Mouse (Mus musculus): ENCODE results near the gene Pxmp4. TPM values are rescaled to one million over a fixed set of nuclear protein-coding genes. Genes with fewer than 3 reads are reported as not detected.

Gene Pxmp4
- polyA plus RNA-seq, 1 experiment from 2014 or later, result 14.5 TPM

DNA sequence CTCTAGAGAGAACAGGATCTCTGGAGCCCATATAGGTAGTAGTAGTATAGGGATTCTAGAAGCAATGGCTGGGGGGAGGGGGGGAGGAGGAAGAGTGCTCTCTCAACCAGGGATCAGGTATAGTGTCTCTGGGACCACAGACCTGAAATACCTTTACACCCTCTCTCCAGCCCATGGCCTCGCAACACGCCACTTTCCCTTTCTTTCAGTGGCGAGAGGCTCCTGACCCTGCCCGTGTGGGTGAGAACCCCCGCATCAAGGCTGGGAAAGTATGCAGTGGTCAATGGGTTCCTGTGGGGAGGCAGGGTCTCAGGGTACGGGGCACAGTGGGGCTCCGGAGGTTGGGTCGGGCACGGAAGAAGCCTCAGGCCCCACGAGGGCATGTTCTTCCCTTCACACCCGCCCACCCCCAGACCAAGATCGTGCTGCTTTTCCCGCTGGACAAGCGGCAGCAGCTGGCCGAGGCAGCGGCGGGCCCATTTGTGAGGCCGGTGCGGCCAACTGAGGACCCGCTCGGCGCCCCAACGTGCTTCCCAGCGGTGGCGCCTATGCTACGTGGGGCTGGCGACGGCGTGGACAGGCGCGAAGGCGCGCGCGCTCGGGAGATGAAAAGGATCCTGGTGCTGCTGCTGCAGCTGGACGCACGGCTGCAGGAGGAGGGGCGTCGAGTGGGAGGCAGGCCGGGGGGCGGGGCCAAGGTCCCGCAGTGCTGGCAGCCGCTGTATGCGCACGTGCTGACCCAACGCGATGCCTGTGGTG lies 54.2 kb downstream of the Pxmp4 start:
- Histone ChIP-seq H3K27me3 (ENCODE audit: low read depth, poor library complexity, severe bottlenecking) (peaks cover 56% of the 10 kb centered on the region), H3K4me3 (peak overlapping the region; percentile 58)

DNA sequence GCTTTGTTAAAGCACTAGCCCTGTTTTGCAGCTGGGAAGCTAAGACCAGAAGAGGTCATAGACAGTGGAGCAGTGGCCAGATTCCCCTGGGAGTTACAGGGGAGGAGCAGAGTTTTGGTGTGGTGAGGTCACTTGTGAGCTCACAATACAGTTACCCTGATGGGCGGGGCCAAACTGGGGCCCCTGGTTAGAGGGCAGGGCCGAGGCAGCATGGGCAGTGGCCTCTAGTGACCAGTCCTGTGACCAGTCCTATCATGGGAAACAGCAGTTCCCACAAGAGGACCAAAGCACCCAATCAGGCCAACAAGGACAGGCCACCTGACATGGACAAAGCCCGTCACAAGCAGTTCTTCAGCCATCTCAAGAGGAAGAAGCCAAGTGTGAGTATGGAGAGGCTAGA lies 54.8 kb downstream of the Pxmp4 start:
- 44% methylated on average over 3 of the region's 3 CpGs for WGBS
- Histone ChIP-seq H3K36me3 (no peaks in the 10 kb centered on the region), H3K27me3 (ENCODE audit: low read depth, poor library complexity, severe bottlenecking) (peaks cover 52% of the 10 kb centered on the region), H3K4me3 (no peak overlapping the region), H3K4me1 (peaks cover 31% of the 10 kb centered on the region), H3K9me3 (replicated peaks) (no peaks in the 10 kb centered on the region), H3K27ac (peak overlapping the region; percentile 85; the same call in 1 of the 2 replicates)
- DNase-seq (ENCODE audit: low spot score), result no peak

More for the DNA sequence above, 54.2 kb downstream of the Pxmp4 start:
- Histone ChIP-seq H3K4me1 (peaks cover 31% of the 10 kb centered on the region), H3K36me3 (no peaks in the 10 kb centered on the region), H3K9me3 (replicated peaks) (no peaks in the 10 kb centered on the region), H3K27ac (peak overlapping the region; percentile 85)
- DNase-seq (ENCODE audit: low spot score), result peak; percentile 89
- 4% methylated on average over 48 of the region's 48 CpGs for WGBS

DNA sequence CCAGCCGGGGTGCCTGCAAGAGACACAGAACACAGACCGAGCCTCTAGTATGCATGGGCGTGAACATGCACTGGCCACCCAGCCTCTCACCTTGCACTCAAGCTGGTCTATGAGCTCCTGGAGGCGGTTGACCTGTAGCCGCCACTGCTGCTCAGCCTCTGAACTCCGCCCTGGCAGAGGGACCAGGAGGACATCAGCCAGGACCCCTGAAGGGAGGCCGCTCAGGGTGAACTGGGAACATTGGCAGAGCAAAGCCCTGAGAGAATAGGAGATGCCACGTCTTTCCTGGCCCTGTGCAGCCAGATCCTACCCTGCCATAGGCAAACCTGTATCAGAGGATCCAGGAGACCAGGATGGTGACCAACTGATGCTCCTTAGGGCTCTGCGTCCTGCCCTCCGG lies 56.8 kb downstream of the Pxmp4 start, which contains the start of gene 1700003F12Rik:
TSS of gene 1700003F12Rik (plus strand) at position 375 of the 400 bp plus-strand sequence.
- H3K36me3 ChIP-seq, result no peaks in the 10 kb centered on the region
- no peak within 1 kb of the TSS for H3K27ac ChIP-seq
- H3K4me3 ChIP-seq, result no peak within 1 kb of the TSS
- peaks cover 34% of the 10 kb centered on the region for H3K27me3 ChIP-seq (ENCODE audit: low read depth, poor library complexity, severe bottlenecking)
- no peaks in the 10 kb centered on the region for H3K9me3 ChIP-seq (replicated peaks)
- no peak for DNase-seq (ENCODE audit: low spot score)
- 90% methylated on average over 10 of the region's 10 CpGs for WGBS
- H3K4me1 ChIP-seq, result peaks cover 19% of the 10 kb centered on the region

DNA sequence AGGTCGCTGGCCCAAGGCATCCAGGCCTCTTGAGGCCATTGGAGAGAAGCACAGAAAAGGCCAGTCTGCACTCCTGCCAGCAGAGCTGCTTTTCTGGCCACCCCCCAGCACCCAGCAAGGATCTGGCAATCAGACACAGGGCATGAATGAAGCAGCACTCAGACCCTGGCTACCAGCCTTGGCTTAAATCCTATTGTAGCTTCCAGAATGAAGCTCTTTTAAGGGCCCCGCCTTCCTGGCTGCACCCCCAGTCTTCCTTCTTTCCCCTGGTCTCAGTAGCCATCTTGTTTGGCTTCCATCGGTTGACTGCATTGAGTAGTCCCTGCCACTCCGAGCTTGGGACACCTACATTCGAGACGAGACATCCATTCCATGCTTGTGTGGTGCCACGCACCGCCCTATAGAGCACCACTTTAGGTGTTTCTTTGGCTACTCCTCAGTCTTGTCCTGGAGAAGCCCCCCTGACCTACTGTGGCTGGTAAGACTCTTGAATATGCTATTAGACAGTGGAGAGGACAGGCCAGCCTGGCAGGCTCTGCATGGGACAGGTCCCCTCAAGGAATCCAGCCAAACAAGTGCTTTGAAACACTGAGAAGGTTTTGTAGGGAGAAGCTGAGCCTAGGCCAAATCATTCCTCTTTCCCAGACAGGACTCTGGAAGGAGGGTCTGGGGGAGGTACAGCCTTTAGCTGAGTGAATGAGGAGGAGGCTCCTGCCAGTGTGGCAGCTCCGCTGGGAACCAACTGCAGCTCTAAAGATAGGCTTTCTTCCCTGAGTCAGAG lies 59.8 kb downstream of the Pxmp4 start:
- 92% methylated on average over 9 of the region's 9 CpGs for WGBS
- Histone ChIP-seq H3K27ac (no peak overlapping the region), H3K4me1 (peaks cover 4% of the 10 kb centered on the region), H3K4me3 (no peak overlapping the region), H3K9me3 (replicated peaks) (no peaks in the 10 kb centered on the region), H3K27me3 (ENCODE audit: low read depth, poor library complexity, severe bottlenecking) (0 out of 2 replicates have a peak, but pooled peaks cover 5% of the 10 kb centered on the region), H3K36me3 (peaks cover 18% of the 10 kb centered on the region)
- DNase-seq (ENCODE audit: low spot score), result no peak

DNA sequence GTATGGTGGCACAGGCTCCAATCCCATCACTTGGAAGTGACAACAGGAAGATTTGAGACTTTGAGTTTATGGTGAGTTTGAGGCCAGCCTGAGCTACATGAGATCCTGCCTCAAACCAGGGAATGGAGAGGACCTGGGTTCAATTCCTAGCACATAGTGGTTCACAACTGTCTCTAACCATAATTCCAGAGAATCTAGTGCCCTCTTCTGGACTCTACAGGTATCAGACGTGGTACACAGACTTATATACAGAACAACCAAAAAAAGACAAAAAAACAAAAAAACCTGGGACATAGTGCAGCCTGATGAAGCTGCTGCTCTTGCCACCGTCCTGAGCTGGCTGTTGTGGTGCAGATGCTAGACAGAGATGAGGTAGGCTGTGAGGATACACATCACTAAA lies 61.9 kb downstream of the Pxmp4 start:
- Histone ChIP-seq H3K4me3 (no peak overlapping the region), H3K4me1 (no peaks in the 10 kb centered on the region), H3K36me3 (peaks cover 36% of the 10 kb centered on the region), H3K27ac (no peak overlapping the region), H3K9me3 (replicated peaks) (no peaks in the 10 kb centered on the region), H3K27me3 (ENCODE audit: low read depth, poor library complexity, severe bottlenecking) (no peaks in the 10 kb centered on the region)
- DNase-seq (ENCODE audit: low spot score), result no peak
- WGBS, result 78% methylated on average over 2 of the region's 2 CpGs

DNA sequence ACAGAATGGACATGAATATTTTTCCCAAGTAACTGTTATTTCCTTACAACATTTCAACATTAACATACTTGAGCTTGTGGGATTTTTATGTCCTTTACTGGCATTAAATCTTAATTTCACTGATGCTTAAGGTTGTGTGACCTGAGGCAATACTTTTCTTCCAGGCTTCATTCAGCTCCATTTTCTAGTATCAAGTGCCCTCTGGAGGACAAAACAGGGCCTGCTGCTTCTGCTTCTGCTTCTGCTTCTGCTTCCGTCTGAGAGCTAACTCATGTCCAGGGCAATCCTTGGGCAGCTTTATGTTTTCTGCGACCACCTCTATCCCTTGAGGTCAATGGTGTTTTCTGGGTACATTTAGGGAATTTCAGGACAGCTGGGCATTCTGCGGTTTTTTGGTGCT lies 63.8 kb downstream of the Pxmp4 start:
- no peaks in the 10 kb centered on the region for H3K27me3 ChIP-seq (ENCODE audit: low read depth, poor library complexity, severe bottlenecking)
- peaks cover 55% of the 10 kb centered on the region for H3K36me3 ChIP-seq
- H3K4me3 ChIP-seq, result no peak overlapping the region
- DNase-seq (ENCODE audit: low spot score), result no peak
- no peaks in the 10 kb centered on the region for H3K4me1 ChIP-seq
- H3K27ac ChIP-seq, result no peak overlapping the region
- no peaks in the 10 kb centered on the region for H3K9me3 ChIP-seq (replicated peaks)
- whole genome bisulfite sequencing, result 83% methylated on average over 3 of the region's 3 CpGs

DNA sequence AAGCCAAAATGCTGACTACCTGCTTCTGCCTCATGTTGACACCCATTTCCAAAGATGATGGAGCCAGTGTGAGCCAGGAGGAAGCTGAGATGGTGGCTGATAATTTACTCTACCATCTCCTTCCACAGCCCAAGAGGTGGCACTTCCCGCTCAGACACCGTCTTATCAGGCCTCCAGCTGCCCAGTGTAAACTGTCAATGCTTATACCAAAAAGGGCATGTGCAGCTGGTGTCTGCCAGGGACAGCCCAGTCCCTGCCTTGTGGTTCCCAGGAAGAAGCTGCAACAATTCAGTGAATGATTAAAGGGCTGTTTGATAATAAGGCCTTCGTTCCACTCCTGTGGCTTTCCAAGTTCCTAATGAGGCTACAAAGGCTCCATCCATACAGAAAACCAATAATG lies 64.8 kb downstream of the Pxmp4 start:
- no peaks in the 10 kb centered on the region for H3K4me1 ChIP-seq
- 75% methylated on average over 3 of the region's 3 CpGs for WGBS
- H3K9me3 ChIP-seq (replicated peaks), result no peaks in the 10 kb centered on the region
- peaks cover 65% of the 10 kb centered on the region for H3K36me3 ChIP-seq
- no peaks in the 10 kb centered on the region for H3K27me3 ChIP-seq (ENCODE audit: low read depth, poor library complexity, severe bottlenecking)
- no peak overlapping the region for H3K27ac ChIP-seq
- DNase-seq (ENCODE audit: low spot score), result no peak
- H3K4me3 ChIP-seq, result no peak overlapping the region

DNA sequence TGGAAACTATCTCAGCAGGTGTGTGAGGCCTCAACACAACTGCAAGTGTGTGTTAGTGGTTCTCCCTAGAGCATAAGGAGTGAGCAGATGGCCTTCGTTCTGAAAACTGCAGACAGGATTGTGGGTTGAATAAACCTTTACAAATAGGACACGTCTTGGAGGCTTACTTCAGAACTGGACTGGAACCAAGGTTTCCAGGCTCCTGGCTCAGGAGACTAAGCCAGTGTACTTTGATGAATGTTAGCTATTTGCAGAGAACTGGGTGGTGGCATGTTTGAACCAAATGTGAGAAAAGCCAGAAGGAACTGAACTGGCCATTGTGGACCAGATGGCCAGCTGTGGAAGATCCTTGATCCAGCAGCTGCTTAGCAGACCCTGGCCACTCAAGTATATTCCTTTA lies 65.2 kb downstream of the Pxmp4 start:
- Histone ChIP-seq H3K36me3 (peaks cover 69% of the 10 kb centered on the region), H3K4me1 (no peaks in the 10 kb centered on the region), H3K4me3 (no peak overlapping the region), H3K27me3 (ENCODE audit: low read depth, poor library complexity, severe bottlenecking) (no peaks in the 10 kb centered on the region), H3K9me3 (replicated peaks) (no peaks in the 10 kb centered on the region), H3K27ac (no peak overlapping the region)
- DNase-seq (ENCODE audit: low spot score), result no peak
- 80% methylated on average over 2 of the region's 2 CpGs for WGBS

Other genes starting within 250 kb of the Pxmp4 start
- 15.6 and 20.6 TPM in 2 replicates for gene Cdk5rap1, start 230.7 kb downstream of the Pxmp4 start, polyA plus RNA-seq (2016; fragmentation: Nextera tagmentation; extraction: Ambion mirVana)
- 2.8 and 3.2 TPM in 2 replicates for gene Snta1, start 195.6 kb downstream of the Pxmp4 start, polyA plus RNA-seq (2016; fragmentation: Nextera tagmentation; extraction: Ambion mirVana)
- 54.0 and 59.2 TPM in 2 replicates for gene Cbfa2t2, start 167.2 kb downstream of the Pxmp4 start, polyA plus RNA-seq (2016; fragmentation: Nextera tagmentation; extraction: Ambion mirVana)
- 1.1 and 1.6 TPM in 2 replicates for gene 1700003F12Rik, start 56.6 kb downstream of the Pxmp4 start, polyA plus RNA-seq (2016; fragmentation: Nextera tagmentation; extraction: Ambion mirVana)
- 0.16 and 0.28 TPM in 2 replicates for gene Actl10, start 51.9 kb downstream of the Pxmp4 start, polyA plus RNA-seq (2016; fragmentation: Nextera tagmentation; extraction: Ambion mirVana)
- 2.0 and 2.1 TPM in 2 replicates for gene Necab3, start 44.8 kb downstream of the Pxmp4 start, polyA plus RNA-seq (2016; fragmentation: Nextera tagmentation; extraction: Ambion mirVana)
- 25.4 and 27.3 TPM in 2 replicates for gene E2f1, start 33.8 kb downstream of the Pxmp4 start, polyA plus RNA-seq (2016; fragmentation: Nextera tagmentation; extraction: Ambion mirVana)
- 1.1 TPM in 2 replicates for gene Zfp341, start 9.6 kb upstream of the Pxmp4 start, polyA plus RNA-seq (2016; fragmentation: Nextera tagmentation; extraction: Ambion mirVana)
- gene 4930519P11Rik, start 9.7 kb upstream of the Pxmp4 start, polyA plus RNA-seq (2016; fragmentation: Nextera tagmentation; extraction: Ambion mirVana), result 0.34 and 0.64 TPM in 2 replicates
- gene Chmp4b, start 48.0 kb upstream of the Pxmp4 start, polyA plus RNA-seq (2016; fragmentation: Nextera tagmentation; extraction: Ambion mirVana), result 13.6 and 14.6 TPM in 2 replicates
- not detected in 2 replicates for gene Gm14214, start 166.3 kb upstream of the Pxmp4 start, polyA plus RNA-seq (2016; fragmentation: Nextera tagmentation; extraction: Ambion mirVana)
- 55.0 and 61.9 TPM in 2 replicates for gene Raly, start 187.4 kb upstream of the Pxmp4 start, polyA plus RNA-seq (2016; fragmentation: Nextera tagmentation; extraction: Ambion mirVana)
- 32.5 and 45.1 TPM in 2 replicates for gene a, start 187.7 kb upstream of the Pxmp4 start, polyA plus RNA-seq (2016; fragmentation: Nextera tagmentation; extraction: Ambion mirVana)

Measured in limb, embryonic 10.5 days (tissue).